Mouse (Mus musculus) mouse trophoblast stem cell (cell line): Measurements from ENCODE around the gene Prkd2.

Source experiments
- in situ Hi-C, 2 experiments: fragments of 300-500 bp; cut with MseI, MboI; formaldehyde crosslinking; loops; 2 replicates in 1 of 2; 3 replicates in 1 of 2; pipeline ENCODE4 v1.15.1; 2025

The Prkd2 gene

GRCm38 (mm10) chr7:16826571-16826970 lies 16.1 kb upstream of the Prkd2 start:
- in situ Hi-C loops: no loop called here

GRCm38 (mm10) chr7:16827274-16827673 lies 15.4 kb upstream of the Prkd2 start:
- in situ Hi-C loops: no loop called here

- in situ Hi-C loops: no loop called here
These were observed 12.3 kb upstream of the Prkd2 start for GRCm38 (mm10) chr7:16830449-16830848.

GRCm38 (mm10) chr7:16837916-16838803 lies 4.5 kb upstream of the Prkd2 start:
- in situ Hi-C loops: no loop called here

GRCm38 (mm10) chr7:16838804-16839426 lies 3.8 kb upstream of the Prkd2 start:
- in situ Hi-C loops: no loop called here

- in situ Hi-C loops: no loop called here
These were observed 3.1 kb upstream of the Prkd2 start for GRCm38 (mm10) chr7:16839427-16840108.

- in situ Hi-C loops: no loop called here
These were observed 2.6 kb upstream of the Prkd2 start for GRCm38 (mm10) chr7:16840109-16840491.

GRCm38 (mm10) chr7:16841078-16841477 lies 1.6 kb upstream of the Prkd2 start:
- in situ Hi-C loops: no loop called here

- in situ Hi-C loops: no loop called here
These were observed 841 bp upstream of the Prkd2 start for GRCm38 (mm10) chr7:16841561-16842560.

- in situ Hi-C loops: no loop called here
These were observed 904 bp downstream of the Prkd2 start for GRCm38 (mm10) chr7:16843441-16844171.

GRCm38 (mm10) chr7:16844696-16845071 lies 2.0 kb downstream of the Prkd2 start:
- in situ Hi-C loops: no loop called here

- in situ Hi-C loops: no loop called here
These were observed 2.5 kb downstream of the Prkd2 start for GRCm38 (mm10) chr7:16845072-16845819.

GRCm38 (mm10) chr7:16845820-16846167 lies 3.1 kb downstream of the Prkd2 start:
- in situ Hi-C loops: no loop called here

GRCm38 (mm10) chr7:16846775-16847174 lies 4.1 kb downstream of the Prkd2 start:
- in situ Hi-C loops: no loop called here

GRCm38 (mm10) chr7:16847507-16847906 lies 4.8 kb downstream of the Prkd2 start:
- in situ Hi-C loops: no loop called here

- in situ Hi-C loops: no loop called here
These were observed 5.9 kb downstream of the Prkd2 start for GRCm38 (mm10) chr7:16848579-16848978.

GRCm38 (mm10) chr7:16851636-16852035 lies 8.9 kb downstream of the Prkd2 start:
- in situ Hi-C loops: no loop called here

- in situ Hi-C loops: no loop called here
These were observed 10.7 kb downstream of the Prkd2 start for GRCm38 (mm10) chr7:16853302-16853831.

GRCm38 (mm10) chr7:16858336-16858735 lies 15.6 kb downstream of the Prkd2 start:
- in situ Hi-C loops: no loop called here
